Mouse (Mus musculus) bone marrow macrophage, adult 2 months (primary cell): ENCODE data around the gene Pkp4.

Source experiments
- CTCF ChIP-seq: IDR thresholded peaks from 2 replicates; pipeline ENCODE4 v1.5.1; 2012; ENCODE audit warnings: low read depth, mild to moderate bottlenecking, low read length, moderate library complexity
- POLR2A ChIP-seq: IDR thresholded peaks from 2 replicates; pipeline ENCODE4 v1.6.1; 2012; ENCODE audit warnings: mild to moderate bottlenecking, low read depth, low read length, borderline replicate concordance

DNA sequence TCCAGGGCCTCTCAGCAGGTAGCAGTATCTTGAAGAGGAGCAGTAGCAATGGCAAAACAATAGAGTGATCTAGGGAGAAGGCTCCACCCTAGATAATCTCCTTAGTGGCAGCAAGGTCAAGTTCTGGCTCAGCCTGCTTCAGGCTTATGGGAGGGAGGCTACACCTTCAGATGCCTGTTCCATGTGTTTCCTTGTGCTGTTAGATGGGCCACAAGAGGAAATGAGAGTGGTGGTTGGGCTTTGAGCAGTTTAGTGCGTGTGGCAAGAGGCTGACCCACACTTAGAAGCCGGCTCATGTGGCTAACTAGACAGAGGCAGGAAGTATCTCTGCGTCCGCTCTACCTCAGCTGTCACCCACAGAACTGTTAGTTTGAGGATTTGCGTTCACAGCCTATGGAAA lies 70.9 kb downstream of the Pkp4 start:
- no peak for TF ChIP-seq POLR2A
- no peak for TF ChIP-seq CTCF
